Mouse (Mus musculus): ENCODE data around the gene Lrrn4cl. TPM values are rescaled to one million over a fixed set of nuclear protein-coding genes. Genes with fewer than 3 reads are reported as not detected.

The Lrrn4cl gene
- polyA plus RNA-seq, 1 experiment from 2014 or later = 2.4 TPM

GRCm38 (mm10) chr19:8842961-8843360 is 7.6 kb upstream of the Lrrn4cl start:
- no peaks in the 10 kb centered on the region for H3K9me3 ChIP-seq (ENCODE audit: control insufficient read depth, low read length)
- no peak overlapping the region for H3K4me2 ChIP-seq (ENCODE audit: low read depth, low read length)
- H3K36me3 ChIP-seq (ENCODE audit: control insufficient read depth, insufficient read depth, low read length) = peaks cover 32% of the 10 kb centered on the region; the same call in 1 of the 2 replicates
- H3K27ac ChIP-seq (replicated peaks; ENCODE audit: low read depth, low read length) = no peak overlapping the region
- H3K9ac ChIP-seq (ENCODE audit: low read depth, low read length) = no peak overlapping the region
- H3K27me3 ChIP-seq (replicated peaks; ENCODE audit: control insufficient read depth, insufficient read depth, low read length) = no peaks in the 10 kb centered on the region
- DNase-seq (ENCODE audit: low spot score) = no peak
- H3K4me1 ChIP-seq (ENCODE audit: control insufficient read depth, insufficient read depth, low read length) = peaks cover 23% of the 10 kb centered on the region
- ATAC-seq (ENCODE audit: low read depth) = no peak
- no peak overlapping the region for H3K4me3 ChIP-seq (ENCODE audit: low read depth, low read length)
- WGBS = 88% methylated on average over 6 of the region's 6 CpGs

- WGBS = 55% methylated on average over 5 of the region's 5 CpGs
- DNase-seq (ENCODE audit: low spot score) = peak; percentile 83
- Histone ChIP-seq H3K9me3 (ENCODE audit: control insufficient read depth, low read length) (no peaks in the 10 kb centered on the region), H3K4me3 (ENCODE audit: low read depth, low read length) (no peak overlapping the region), H3K4me2 (ENCODE audit: low read depth, low read length) (no peak overlapping the region), H3K27ac (replicated peaks; ENCODE audit: low read depth, low read length) (no peak overlapping the region), H3K27me3 (replicated peaks; ENCODE audit: control insufficient read depth, insufficient read depth, low read length) (no peaks in the 10 kb centered on the region), H3K4me1 (ENCODE audit: control insufficient read depth, insufficient read depth, low read length) (peaks cover 9% of the 10 kb centered on the region), H3K9ac (ENCODE audit: low read depth, low read length) (no peak overlapping the region), H3K36me3 (ENCODE audit: control insufficient read depth, insufficient read depth, low read length) (peaks cover 32% of the 10 kb centered on the region; the same call in 1 of the 2 replicates)
- no peak; the same call in 1 of the 2 replicates for ATAC-seq (ENCODE audit: low read depth)
These were observed 6.0 kb upstream of the Lrrn4cl start for GRCm38 (mm10) chr19:8844371-8845129.

DNA sequence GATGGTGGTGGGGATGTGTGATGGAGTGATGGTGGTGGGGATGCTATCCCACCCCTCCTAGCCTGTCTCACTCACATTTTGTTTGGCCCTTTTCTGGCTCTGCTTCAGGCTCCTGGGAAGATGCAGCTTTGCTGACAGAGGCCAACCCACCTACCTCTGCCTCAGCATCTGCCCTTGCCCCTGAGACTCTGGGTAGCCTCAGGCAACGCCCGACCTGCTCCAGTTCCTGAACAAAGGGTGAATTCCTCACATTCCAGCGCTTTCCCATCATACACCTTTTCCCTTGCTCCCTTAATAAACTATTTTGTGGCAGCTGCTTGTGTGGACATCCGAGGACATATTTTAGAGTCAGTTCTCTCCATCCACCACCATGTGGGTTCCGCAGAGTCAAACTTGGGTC is 2.2 kb upstream of the Lrrn4cl start:
- Histone ChIP-seq H3K9me3 (ENCODE audit: control insufficient read depth, low read length) (no peaks in the 10 kb centered on the region), H3K27me3 (replicated peaks; ENCODE audit: control insufficient read depth, insufficient read depth, low read length) (no peaks in the 10 kb centered on the region), H3K36me3 (ENCODE audit: control insufficient read depth, insufficient read depth, low read length) (peaks cover 24% of the 10 kb centered on the region; the same call in 1 of the 2 replicates), H3K27ac (replicated peaks; ENCODE audit: low read depth, low read length) (no peak overlapping the region), H3K4me3 (ENCODE audit: low read depth, low read length) (no peak overlapping the region), H3K4me1 (ENCODE audit: control insufficient read depth, insufficient read depth, low read length) (0 out of 2 replicates have a peak, but pooled peaks cover 3% of the 10 kb centered on the region), H3K9ac (ENCODE audit: low read depth, low read length) (no peak overlapping the region), H3K4me2 (ENCODE audit: low read depth, low read length) (no peak overlapping the region)
- no peak for ATAC-seq (ENCODE audit: low read depth)
- DNase-seq (ENCODE audit: low spot score) = no peak
- WGBS = 57% methylated on average over 5 of the region's 5 CpGs

- H3K9me3 ChIP-seq (ENCODE audit: control insufficient read depth, low read length) = no peaks in the 10 kb centered on the region
- DNase-seq (ENCODE audit: low spot score) = no peak
- H3K4me2 ChIP-seq (ENCODE audit: low read depth, low read length) = no peak overlapping the region
- H3K27me3 ChIP-seq (replicated peaks; ENCODE audit: control insufficient read depth, insufficient read depth, low read length) = no peaks in the 10 kb centered on the region
- 0 out of 2 replicates have a peak, but pooled peaks cover 3% of the 10 kb centered on the region for H3K4me1 ChIP-seq (ENCODE audit: control insufficient read depth, insufficient read depth, low read length)
- no peak overlapping the region for H3K4me3 ChIP-seq (ENCODE audit: low read depth, low read length)
- 55% methylated on average over 7 of the region's 7 CpGs for WGBS
- H3K9ac ChIP-seq (ENCODE audit: low read depth, low read length) = no peak overlapping the region
- peaks cover 13% of the 10 kb centered on the region; the same call in 1 of the 2 replicates for H3K36me3 ChIP-seq (ENCODE audit: control insufficient read depth, insufficient read depth, low read length)
- ATAC-seq (ENCODE audit: low read depth) = no peak
- H3K27ac ChIP-seq (replicated peaks; ENCODE audit: low read depth, low read length) = no peak overlapping the region
These were observed 1.1 kb downstream of the Lrrn4cl start for GRCm38 (mm10) chr19:8851639-8852038.

DNA sequence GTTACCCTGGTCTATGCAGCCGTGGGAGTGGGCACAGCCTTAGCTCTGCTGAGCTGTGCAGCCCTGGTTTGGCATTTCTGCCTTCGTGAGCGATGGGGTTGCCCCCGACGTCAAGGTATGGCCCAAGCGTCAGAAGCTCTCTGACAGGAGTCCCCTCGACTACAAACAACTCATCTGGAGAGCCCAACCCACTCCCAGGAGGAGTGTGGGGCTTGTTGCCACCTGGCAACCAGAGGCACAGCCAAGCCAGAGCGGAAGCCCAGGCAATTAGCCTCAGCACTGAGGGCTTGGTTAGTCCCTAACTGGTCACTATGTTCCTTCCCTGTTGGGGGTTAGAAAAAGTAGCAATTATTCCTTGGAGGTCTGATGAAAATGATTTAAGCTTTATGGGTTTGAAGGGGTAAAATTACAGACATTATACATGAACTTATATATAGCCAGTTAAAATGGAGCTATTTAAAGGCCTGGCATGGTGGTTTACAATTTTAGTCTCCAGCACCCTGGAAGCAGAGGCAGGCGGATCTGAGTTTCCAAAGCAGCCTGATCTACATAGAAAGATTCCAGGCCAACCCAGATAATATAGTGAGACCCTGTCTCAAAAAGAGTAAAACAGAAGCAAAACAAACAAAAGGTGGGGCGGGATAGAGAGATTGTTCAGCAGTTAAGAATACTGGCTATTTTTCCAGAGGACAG is 1.8 kb downstream of the Lrrn4cl start:
- H3K27ac ChIP-seq (replicated peaks; ENCODE audit: low read depth, low read length) = no peak overlapping the region
- WGBS = 56% methylated on average over 10 of the region's 10 CpGs
- H3K4me2 ChIP-seq (ENCODE audit: low read depth, low read length) = no peak overlapping the region
- H3K9ac ChIP-seq (ENCODE audit: low read depth, low read length) = no peak overlapping the region
- 0 out of 2 replicates have a peak, but pooled peaks cover 3% of the 10 kb centered on the region for H3K4me1 ChIP-seq (ENCODE audit: control insufficient read depth, insufficient read depth, low read length)
- H3K36me3 ChIP-seq (ENCODE audit: control insufficient read depth, insufficient read depth, low read length) = peaks cover 6% of the 10 kb centered on the region; the same call in 1 of the 2 replicates
- DNase-seq (ENCODE audit: low spot score) = no peak
- H3K4me3 ChIP-seq (ENCODE audit: low read depth, low read length) = no peak overlapping the region
- ATAC-seq (ENCODE audit: low read depth) = peak; percentile 31; the same call in 1 of the 2 replicates
- no peaks in the 10 kb centered on the region for H3K9me3 ChIP-seq (ENCODE audit: control insufficient read depth, low read length)
- H3K27me3 ChIP-seq (replicated peaks; ENCODE audit: control insufficient read depth, insufficient read depth, low read length) = no peaks in the 10 kb centered on the region

- Histone ChIP-seq H3K36me3 (ENCODE audit: control insufficient read depth, insufficient read depth, low read length) (no peaks in the 10 kb centered on the region), H3K4me2 (ENCODE audit: low read depth, low read length) (no peak overlapping the region), H3K4me3 (ENCODE audit: low read depth, low read length) (no peak overlapping the region), H3K9ac (ENCODE audit: low read depth, low read length) (no peak overlapping the region), H3K4me1 (ENCODE audit: control insufficient read depth, insufficient read depth, low read length) (0 out of 2 replicates have a peak, but pooled peaks cover 3% of the 10 kb centered on the region), H3K9me3 (ENCODE audit: control insufficient read depth, low read length) (no peaks in the 10 kb centered on the region), H3K27me3 (replicated peaks; ENCODE audit: control insufficient read depth, insufficient read depth, low read length) (no peaks in the 10 kb centered on the region), H3K27ac (replicated peaks; ENCODE audit: low read depth, low read length) (no peak overlapping the region)
- WGBS = 80% methylated on average over 3 of the region's 3 CpGs
- ATAC-seq (ENCODE audit: low read depth) = no peak
- no peak for DNase-seq (ENCODE audit: low spot score)
These were observed 2.5 kb downstream of the Lrrn4cl start for GRCm38 (mm10) chr19:8853117-8853516.

- H3K4me3 ChIP-seq (ENCODE audit: low read depth, low read length) = no peak overlapping the region
- no peaks in the 10 kb centered on the region for H3K27me3 ChIP-seq (replicated peaks; ENCODE audit: control insufficient read depth, insufficient read depth, low read length)
- ATAC-seq (ENCODE audit: low read depth) (no peak), DNase-seq (ENCODE audit: low spot score) (peak; percentile 41)
- no peak overlapping the region for H3K9ac ChIP-seq (ENCODE audit: low read depth, low read length)
- H3K27ac ChIP-seq (replicated peaks; ENCODE audit: low read depth, low read length) = no peak overlapping the region
- H3K9me3 ChIP-seq (ENCODE audit: control insufficient read depth, low read length) = no peaks in the 10 kb centered on the region
- H3K36me3 ChIP-seq (ENCODE audit: control insufficient read depth, insufficient read depth, low read length) = no peaks in the 10 kb centered on the region
- no peak overlapping the region for H3K4me2 ChIP-seq (ENCODE audit: low read depth, low read length)
- no peaks in the 10 kb centered on the region for H3K4me1 ChIP-seq (ENCODE audit: control insufficient read depth, insufficient read depth, low read length)
- 43% methylated on average over 4 of the region's 4 CpGs for WGBS
These were observed 7.1 kb downstream of the Lrrn4cl start for GRCm38 (mm10) chr19:8857689-8858088.

- H3K27me3 ChIP-seq (replicated peaks; ENCODE audit: control insufficient read depth, insufficient read depth, low read length) = no peaks in the 10 kb centered on the region
- no peak for ATAC-seq (ENCODE audit: low read depth)
- WGBS = 15% methylated on average over 1 of the region's 1 CpGs
- H3K4me3 ChIP-seq (ENCODE audit: low read depth, low read length) = no peak overlapping the region
- H3K9ac ChIP-seq (ENCODE audit: low read depth, low read length) = no peak overlapping the region
- no peaks in the 10 kb centered on the region for H3K36me3 ChIP-seq (ENCODE audit: control insufficient read depth, insufficient read depth, low read length)
- no peaks in the 10 kb centered on the region for H3K9me3 ChIP-seq (ENCODE audit: control insufficient read depth, low read length)
- H3K4me1 ChIP-seq (ENCODE audit: control insufficient read depth, insufficient read depth, low read length) = no peaks in the 10 kb centered on the region
- no peak overlapping the region for H3K27ac ChIP-seq (replicated peaks; ENCODE audit: low read depth, low read length)
- no peak overlapping the region for H3K4me2 ChIP-seq (ENCODE audit: low read depth, low read length)
- no peak for DNase-seq (ENCODE audit: low spot score)
These were observed 8.4 kb downstream of the Lrrn4cl start for GRCm38 (mm10) chr19:8859018-8859417.
